Mouse (Mus musculus): ENCODE measurements around the gene Evc. TPM values are rescaled to one million over a fixed set of nuclear protein-coding genes. Genes with fewer than 3 reads are reported as not detected.

The Evc gene
- polyA plus RNA-seq, 1 experiment = 10.1 TPM

DNA sequence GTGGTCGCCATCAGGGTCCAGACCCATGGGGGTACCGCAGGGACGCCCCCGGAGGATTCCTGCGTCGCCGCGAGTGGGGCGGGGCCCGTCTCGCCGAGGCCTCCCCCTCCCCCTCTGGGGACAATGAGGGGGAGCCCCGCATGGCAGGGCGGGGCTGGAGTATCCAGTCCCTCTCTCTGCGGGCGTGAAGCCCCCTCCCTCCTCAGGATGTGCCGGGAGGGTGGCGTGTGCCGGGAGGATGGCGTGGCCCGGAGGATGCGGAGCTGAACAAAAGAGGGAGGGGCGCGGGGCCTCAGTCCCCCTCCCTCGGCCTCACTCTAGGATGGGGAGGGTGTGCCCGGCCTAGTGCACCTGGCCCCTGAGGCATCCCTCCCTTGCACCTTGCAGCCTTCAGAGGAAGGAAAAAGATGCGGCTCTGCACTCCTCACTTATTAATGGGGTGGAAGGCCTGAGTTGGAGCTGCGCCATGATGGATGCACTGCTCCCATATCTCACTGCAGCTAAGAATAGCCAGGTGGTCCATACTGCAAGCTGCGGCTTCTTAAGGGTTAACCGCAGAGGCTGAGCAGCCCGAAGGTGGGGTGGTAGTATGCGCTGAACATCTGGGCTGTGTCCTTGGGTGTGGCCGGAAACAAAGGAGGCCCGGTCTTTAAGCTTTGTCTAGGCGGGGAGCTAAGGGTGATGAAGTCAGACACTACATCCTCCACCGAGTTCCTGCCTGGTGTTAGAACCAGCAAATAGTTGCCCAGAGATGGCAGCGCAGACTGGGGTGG is 90.4 kb downstream of the Evc start:
- no peaks in the 10 kb centered on the region for H3K27me3 ChIP-seq (ENCODE audit: control insufficient read depth, insufficient read depth, low read length)
- peak overlapping the region; percentile 93 for H3K27ac ChIP-seq (ENCODE audit: insufficient read depth, low read length)
- peak overlapping the region; percentile 80 for H3K4me3 ChIP-seq (replicated peaks; ENCODE audit: insufficient read depth, low read depth, low read length)
- no peak for TF ChIP-seq POLR2A (IDR thresholded peaks at IDR 0.05; ENCODE audit: borderline replicate concordance, insufficient read depth, low read length)
- no peak for TF ChIP-seq CTCF (IDR thresholded peaks at IDR 0.05; ENCODE audit: borderline replicate concordance, insufficient read depth, low read depth, low read length)
- WGBS = 2% methylated on average over 36 of the region's 37 CpGs
- peaks cover 33% of the 10 kb centered on the region for H3K4me1 ChIP-seq (ENCODE audit: control insufficient read depth, insufficient read depth, low read length)
- peak; percentile 52 to 60 for DNase-seq

DNA sequence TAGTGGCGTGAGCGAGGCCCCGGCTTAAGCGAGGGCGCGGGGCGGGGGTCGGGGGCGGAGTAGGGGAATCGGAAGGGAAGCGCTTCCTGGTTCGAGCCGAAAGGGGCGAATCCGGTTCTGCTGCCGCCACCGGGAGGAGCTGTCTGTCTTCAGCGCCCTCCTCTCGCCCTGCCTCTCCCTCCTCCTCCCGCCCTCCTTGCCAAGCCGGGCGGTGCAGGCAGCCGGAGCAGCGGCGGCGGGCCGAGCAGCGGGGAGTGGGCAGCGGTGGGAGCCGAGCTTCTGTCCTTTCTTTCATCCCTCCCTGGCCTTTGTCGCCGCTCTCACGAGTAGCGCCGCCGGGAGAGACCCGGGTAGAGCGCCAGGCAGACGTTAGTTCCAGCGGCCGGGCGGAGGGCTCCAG is 91.0 kb downstream of the Evc start:
- peaks cover 33% of the 10 kb centered on the region for H3K4me1 ChIP-seq (ENCODE audit: control insufficient read depth, insufficient read depth, low read length)
- H3K27ac ChIP-seq (ENCODE audit: insufficient read depth, low read length) = peak overlapping the region; percentile 93
- under 1% methylated on average over 42 of the region's 42 CpGs for WGBS
- 0 out of 2 replicates have a peak, but pooled peaks have one; percentile 18 for TF ChIP-seq CTCF (IDR thresholded peaks at IDR 0.05; ENCODE audit: borderline replicate concordance, insufficient read depth, low read depth, low read length)
- TF ChIP-seq POLR2A (IDR thresholded peaks at IDR 0.05; ENCODE audit: borderline replicate concordance, insufficient read depth, low read length) = peak; percentile 48; the same call in 1 of the 2 replicates
- peak overlapping the region; percentile 80 for H3K4me3 ChIP-seq (replicated peaks; ENCODE audit: insufficient read depth, low read depth, low read length)
- H3K27me3 ChIP-seq (ENCODE audit: control insufficient read depth, insufficient read depth, low read length) = no peaks in the 10 kb centered on the region
- DNase-seq = peak; percentile 83 to 86

DNA sequence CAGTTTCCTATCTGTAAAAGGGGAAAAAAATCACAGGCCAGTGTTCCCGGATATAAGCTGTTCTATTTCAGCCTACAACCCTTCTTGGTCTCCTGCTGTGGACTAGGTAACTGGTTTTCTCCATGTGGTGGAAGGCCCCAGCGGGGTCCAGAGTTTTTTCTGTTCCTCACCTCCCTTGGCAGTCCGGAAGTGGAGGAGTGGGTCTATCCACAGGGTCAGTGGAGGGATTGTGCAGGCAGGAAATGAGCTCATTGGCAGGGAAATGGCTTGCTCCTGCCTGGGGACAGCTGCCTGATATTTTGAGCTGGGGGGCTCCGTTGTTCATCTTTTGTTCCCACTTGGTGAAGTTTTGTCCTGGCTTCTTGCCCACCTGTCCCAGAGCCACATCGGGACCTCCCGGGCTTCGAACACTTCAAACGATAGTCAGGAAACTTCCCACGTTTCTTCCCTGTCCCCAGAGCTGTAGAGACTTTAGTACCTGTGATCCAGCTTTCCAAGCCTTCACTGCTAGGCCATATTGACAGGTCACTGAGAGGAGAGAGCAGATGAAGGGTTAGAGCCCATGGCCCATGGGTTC is 91.9 kb downstream of the Evc start:
- no peak overlapping the region for H3K27ac ChIP-seq (ENCODE audit: insufficient read depth, low read length)
- TF ChIP-seq CTCF (IDR thresholded peaks at IDR 0.05; ENCODE audit: borderline replicate concordance, insufficient read depth, low read depth, low read length) (no peak), POLR2A (IDR thresholded peaks at IDR 0.05; ENCODE audit: borderline replicate concordance, insufficient read depth, low read length) (no peak)
- H3K27me3 ChIP-seq (ENCODE audit: control insufficient read depth, insufficient read depth, low read length) = no peaks in the 10 kb centered on the region
- DNase-seq = peak in 1 of 2 experiments; percentile 28
- peaks cover 32% of the 10 kb centered on the region for H3K4me1 ChIP-seq (ENCODE audit: control insufficient read depth, insufficient read depth, low read length)
- 33% methylated on average over 9 of the region's 9 CpGs for WGBS
- H3K4me3 ChIP-seq (replicated peaks; ENCODE audit: insufficient read depth, low read depth, low read length) = no peak overlapping the region

DNA sequence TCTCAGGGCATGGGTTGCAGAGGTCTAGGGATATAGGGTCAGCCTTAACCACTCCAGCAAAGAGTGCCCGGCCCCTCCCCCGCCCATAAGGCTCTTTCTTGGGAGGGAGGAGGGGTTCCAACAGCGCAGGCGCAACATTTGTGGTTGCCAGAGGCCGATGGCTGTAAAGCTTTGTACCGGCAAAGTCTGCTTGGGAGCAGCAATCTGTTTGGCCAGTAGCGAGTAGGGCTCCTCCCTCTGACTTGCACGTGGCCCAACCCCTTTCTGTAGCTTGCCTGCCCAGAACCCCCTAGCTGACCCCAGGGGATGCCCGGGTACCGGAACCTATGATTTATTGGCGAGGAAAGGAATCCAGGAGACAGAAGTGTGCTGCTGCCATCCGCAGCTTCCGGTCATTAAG is 92.5 kb downstream of the Evc start:
- no peak overlapping the region for H3K27ac ChIP-seq (ENCODE audit: insufficient read depth, low read length)
- WGBS = 14% methylated on average over 13 of the region's 13 CpGs
- TF ChIP-seq CTCF (IDR thresholded peaks at IDR 0.05; ENCODE audit: borderline replicate concordance, insufficient read depth, low read depth, low read length) (no peak), POLR2A (IDR thresholded peaks at IDR 0.05; ENCODE audit: borderline replicate concordance, insufficient read depth, low read length) (no peak)
- peak overlapping the region; percentile 55 for H3K4me3 ChIP-seq (replicated peaks; ENCODE audit: insufficient read depth, low read depth, low read length)
- no peaks in the 10 kb centered on the region for H3K27me3 ChIP-seq (ENCODE audit: control insufficient read depth, insufficient read depth, low read length)
- DNase-seq = peak; percentile 73 to 75
- H3K4me1 ChIP-seq (ENCODE audit: control insufficient read depth, insufficient read depth, low read length) = peaks cover 28% of the 10 kb centered on the region

DNA sequence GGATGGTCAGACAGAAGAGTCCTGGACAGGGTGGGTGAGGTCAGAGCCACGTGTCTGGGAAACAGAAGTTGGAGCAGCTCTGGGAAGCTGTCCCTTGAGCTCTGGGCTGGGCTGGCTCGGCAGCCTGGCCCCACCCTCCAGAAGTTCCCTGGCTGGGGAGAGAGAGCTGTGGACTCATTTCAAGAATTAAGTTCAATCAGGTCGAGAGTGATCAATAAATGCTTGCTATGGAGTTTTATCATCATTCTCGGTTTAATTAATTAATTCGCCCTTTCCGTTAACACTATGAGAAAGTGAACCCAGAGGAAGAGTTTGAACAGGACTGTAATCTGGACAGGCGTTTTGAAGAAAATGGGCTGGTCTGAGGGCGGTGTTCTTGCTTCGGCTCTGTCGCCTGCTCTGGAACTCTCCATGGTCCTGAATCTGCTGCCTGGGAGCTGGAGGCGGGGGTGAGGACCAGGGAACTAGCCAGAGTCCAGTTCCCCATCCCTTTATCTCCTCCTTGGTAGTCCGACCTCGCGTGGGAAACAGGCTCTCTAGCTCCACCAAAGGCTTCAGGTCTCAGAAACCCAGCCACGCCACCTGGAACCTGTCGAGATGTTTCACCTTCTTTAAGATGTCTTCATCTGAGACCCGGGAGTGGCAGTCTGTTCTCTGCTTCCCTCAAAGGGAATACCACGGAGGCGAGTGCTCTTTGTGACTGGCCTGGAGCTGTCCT is 93.4 kb downstream of the Evc start:
- H3K27ac ChIP-seq (ENCODE audit: insufficient read depth, low read length) = 0 out of 2 replicates have a peak overlapping the region, but pooled peaks have one; percentile 8
- TF ChIP-seq CTCF (IDR thresholded peaks at IDR 0.05; ENCODE audit: borderline replicate concordance, insufficient read depth, low read depth, low read length) (no peak), POLR2A (IDR thresholded peaks at IDR 0.05; ENCODE audit: borderline replicate concordance, insufficient read depth, low read length) (no peak)
- H3K4me3 ChIP-seq (replicated peaks; ENCODE audit: insufficient read depth, low read depth, low read length) = peak overlapping the region; percentile 55
- no peaks in the 10 kb centered on the region for H3K27me3 ChIP-seq (ENCODE audit: control insufficient read depth, insufficient read depth, low read length)
- H3K4me1 ChIP-seq (ENCODE audit: control insufficient read depth, insufficient read depth, low read length) = peaks cover 20% of the 10 kb centered on the region
- peak; percentile 45 to 60 for DNase-seq
- WGBS = 12% methylated on average over 19 of the region's 19 CpGs

DNA sequence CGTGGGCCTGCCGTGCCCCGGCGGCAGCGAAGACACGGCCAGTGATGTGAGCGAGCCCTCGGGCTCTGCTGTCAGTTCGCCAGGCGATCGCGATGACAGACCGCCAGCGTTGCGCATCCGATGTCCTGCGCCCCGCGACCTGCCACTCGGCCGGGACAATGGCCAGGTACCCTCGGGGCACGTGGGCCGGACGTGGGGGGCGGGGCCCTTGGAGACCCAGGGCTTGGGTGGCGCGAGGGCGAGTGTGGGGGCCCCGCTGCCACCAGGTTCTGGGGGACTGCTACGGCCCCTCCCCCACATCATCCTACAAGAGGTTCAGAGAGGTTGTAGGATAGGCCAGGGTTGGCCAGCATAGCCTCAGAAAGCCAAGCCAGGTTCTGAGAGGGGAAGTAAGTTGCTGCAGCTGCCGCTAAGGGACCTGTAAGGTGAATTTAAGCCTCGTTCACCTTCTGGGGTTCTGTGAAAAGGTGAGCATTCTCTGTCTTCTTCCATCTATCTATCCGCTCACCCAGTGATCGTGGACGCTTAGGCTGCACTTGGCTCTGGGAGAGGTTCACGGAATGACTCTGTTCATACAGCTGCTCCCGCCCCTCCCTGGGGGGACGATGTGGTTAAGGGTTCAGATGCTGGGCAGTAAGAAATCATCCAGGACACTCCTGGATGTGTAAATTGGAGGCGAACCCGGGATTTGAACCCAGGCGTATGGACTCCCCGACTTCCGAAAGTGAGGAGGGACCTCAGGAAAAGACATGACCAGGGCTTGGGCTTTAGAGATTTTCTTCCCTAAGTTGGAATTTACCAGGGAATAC is 94.1 kb downstream of the Evc start:
- peaks cover 14% of the 10 kb centered on the region for H3K4me1 ChIP-seq (ENCODE audit: control insufficient read depth, insufficient read depth, low read length)
- peak overlapping the region; percentile 55 for H3K4me3 ChIP-seq (replicated peaks; ENCODE audit: insufficient read depth, low read depth, low read length)
- DNase-seq = peak; percentile 65
- no peaks in the 10 kb centered on the region for H3K27me3 ChIP-seq (ENCODE audit: control insufficient read depth, insufficient read depth, low read length)
- H3K27ac ChIP-seq (ENCODE audit: insufficient read depth, low read length) = peak overlapping the region; percentile 8; the same call in 1 of the 2 replicates
- 10% methylated on average over 44 of the region's 44 CpGs for WGBS
- TF ChIP-seq POLR2A (IDR thresholded peaks at IDR 0.05; ENCODE audit: borderline replicate concordance, insufficient read depth, low read length) (no peak), CTCF (IDR thresholded peaks at IDR 0.05; ENCODE audit: borderline replicate concordance, insufficient read depth, low read depth, low read length) (no peak)

DNA sequence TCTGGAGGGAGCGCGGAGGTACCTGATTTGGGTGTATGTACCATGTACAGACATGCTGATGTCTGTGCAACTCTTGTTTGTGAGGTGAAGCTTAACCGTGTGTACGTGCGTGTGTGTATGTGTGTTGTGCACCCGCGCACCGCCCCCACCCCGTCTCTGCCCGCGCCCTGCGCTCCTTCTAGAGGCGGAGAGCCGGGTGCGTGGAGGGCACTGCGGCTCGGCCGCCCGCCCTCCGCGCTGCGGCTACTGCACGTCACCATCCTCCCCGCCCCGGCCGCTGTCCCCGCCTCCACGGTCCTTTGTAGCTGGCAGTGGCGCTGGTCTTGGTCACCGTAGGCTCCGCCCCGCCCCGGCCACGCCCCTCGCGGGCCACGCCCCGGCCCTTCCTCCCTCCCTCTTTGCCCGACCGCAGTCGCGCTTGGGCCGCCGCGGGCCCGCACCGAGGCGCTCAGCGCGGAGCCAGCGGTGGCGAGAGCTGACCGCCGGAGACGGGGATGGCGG is 95.0 kb downstream of the Evc start, which contains the start of gene Crmp1:
Gene Crmp1, plus strand, starts transcription at position 290 of the 501 bp plus-strand sequence.
- peak within 1 kb of the TSS; percentile 78 for H3K27ac ChIP-seq (ENCODE audit: insufficient read depth, low read length)
- TF ChIP-seq CTCF (IDR thresholded peaks at IDR 0.05; ENCODE audit: borderline replicate concordance, insufficient read depth, low read depth, low read length) (no peak; the same call in 1 of the 2 replicates), POLR2A (IDR thresholded peaks at IDR 0.05; ENCODE audit: borderline replicate concordance, insufficient read depth, low read length) (peak; percentile 98)
- 1% methylated on average over 56 of the region's 56 CpGs for WGBS
- H3K27me3 ChIP-seq (ENCODE audit: control insufficient read depth, insufficient read depth, low read length) = no peaks in the 10 kb centered on the region
- peaks cover 13% of the 10 kb centered on the region for H3K4me1 ChIP-seq (ENCODE audit: control insufficient read depth, insufficient read depth, low read length)
- peak within 1 kb of the TSS; percentile 93 for H3K4me3 ChIP-seq (replicated peaks; ENCODE audit: insufficient read depth, low read depth, low read length)
- peak; percentile 96 for DNase-seq
